Mouse (Mus musculus) small intestine, adult 2 months (tissue): Measurements from ENCODE around the gene Grb2.

ENCODE experiments used
- CTCF ChIP-seq: fragments of 200-500 bp; IDR thresholded peaks from 2 replicates; pipeline ENCODE4 v1.5.1; 2012; ENCODE audit warnings: low read depth, mild to moderate bottlenecking, control low read depth, inconsistent platforms, low read length, moderate library complexity, mixed read lengths; ENCODE audit not compliant: insufficient replicate concordance, insufficient read length; ENCODE audit errors: extremely low read depth
- POLR2A ChIP-seq: fragments of 200-500 bp; IDR thresholded peaks from 2 replicates; pipeline ENCODE4 v1.6.1; 2012; ENCODE audit warnings: low read depth, mild to moderate bottlenecking, control low read depth, inconsistent platforms, low read length, moderate library complexity

- TF ChIP-seq CTCF (no peak), POLR2A (no peak)
Measured at GRCm38 (mm10) chr11:115691511-115691910, 16.9 kb downstream of the Grb2 start.
